Mouse (Mus musculus): ENCODE measurements around the gene Adamtsl1.

- TF ChIP-seq CTCF (IDR thresholded peaks at IDR 0.05; ENCODE audit: low read depth), result no peak
- no peak for TF ChIP-seq EP300 (IDR thresholded peaks at IDR 0.05; ENCODE audit: low read depth)
Measured at GRCm38 (mm10) chr4:86388430-86388829, 874.5 kb downstream of the Adamtsl1 start.
